Mouse (Mus musculus) embryonic facial prominence, embryonic 14.5 days (tissue): Measurements from ENCODE around the gene Rgs2. TPM values are rescaled to one million over a fixed set of nuclear protein-coding genes. Genes with fewer than 3 reads are reported as not detected.

Experiments used
- ATAC-seq: fragments of 200-750 bp; cut with Nextera tagmentation; 2 replicates; pipeline ENCODE4 v1.8.0; 2017; ENCODE audit warnings: low read depth, moderate number of reproducible peaks, moderate TSS enrichment
- DNase-seq: peaks from one replicate; pipeline ENCODE4 v3.0.0-alpha.2; 2015; ENCODE audit warnings: low spot score
- H3K27ac ChIP-seq: fragments of 300-500 bp; sonication (generic); replicated peaks from 2 replicates; pipeline ENCODE4 v1.5.1; 2014; ENCODE audit warnings: low read depth, mild to moderate bottlenecking, low read length, moderate library complexity
- H3K27me3 ChIP-seq: fragments of 300-500 bp; sonication (generic); replicated peaks from 2 replicates; pipeline ENCODE4 v1.6.1; 2014; ENCODE audit warnings: low read length; ENCODE audit not compliant: control insufficient read depth, insufficient read depth
- H3K36me3 ChIP-seq: fragments of 300-500 bp; sonication (generic); 2 replicates; pipeline ENCODE4 v1.6.1; 2014; ENCODE audit warnings: low read length, mixed read lengths; ENCODE audit not compliant: control insufficient read depth, insufficient read depth
- H3K4me1 ChIP-seq: fragments of 300-500 bp; sonication (generic); 2 replicates; pipeline ENCODE4 v1.6.1; 2014; ENCODE audit warnings: antibody characterized with exemption, low read length; ENCODE audit not compliant: control insufficient read depth, insufficient read depth
- H3K4me2 ChIP-seq: fragments of 300-500 bp; sonication (generic); 2 replicates; pipeline ENCODE4 v1.6.1; 2014; ENCODE audit warnings: low read depth, mild to moderate bottlenecking, low read length, moderate library complexity, mixed read lengths
- H3K4me3 ChIP-seq: fragments of 300-500 bp; sonication (generic); 2 replicates; pipeline ENCODE4 v1.5.1; 2014; ENCODE audit warnings: low read depth, mild to moderate bottlenecking, low read length
- H3K9ac ChIP-seq: fragments of 300-500 bp; sonication (generic); 2 replicates; pipeline ENCODE4 v1.6.1; 2014; ENCODE audit warnings: low read depth, mild to moderate bottlenecking, low read length, moderate library complexity, mixed read lengths
- H3K9me3 ChIP-seq: fragments of 300-500 bp; sonication (generic); 2 replicates; pipeline ENCODE4 v1.6.1; 2016; ENCODE audit warnings: low read length; ENCODE audit not compliant: control insufficient read depth
- WGBS: fragments of 180-500 bp; shearing (Covaris S2); extraction: QIAGEN DNeasy Blood & Tissue Kit; methylation state at CpG from one replicate; pipeline ENCODE4 v1.1.7; 2014; 5-methylcytosine and 5-hydroxymethylcytosine counted together
- polyA plus RNA-seq: library from polyadenylated mRNA; unstranded; fragments of >200 nt; fragmentation: Nextera tagmentation; extraction: Ambion mirVana; gene quantifications from 2 replicates; pipeline ENCODE4 v1.2.1, GENCODE M21; 2014

Gene Rgs2
- polyA plus RNA-seq, 1 experiment from 2014 or later: 49.2 TPM

DNA sequence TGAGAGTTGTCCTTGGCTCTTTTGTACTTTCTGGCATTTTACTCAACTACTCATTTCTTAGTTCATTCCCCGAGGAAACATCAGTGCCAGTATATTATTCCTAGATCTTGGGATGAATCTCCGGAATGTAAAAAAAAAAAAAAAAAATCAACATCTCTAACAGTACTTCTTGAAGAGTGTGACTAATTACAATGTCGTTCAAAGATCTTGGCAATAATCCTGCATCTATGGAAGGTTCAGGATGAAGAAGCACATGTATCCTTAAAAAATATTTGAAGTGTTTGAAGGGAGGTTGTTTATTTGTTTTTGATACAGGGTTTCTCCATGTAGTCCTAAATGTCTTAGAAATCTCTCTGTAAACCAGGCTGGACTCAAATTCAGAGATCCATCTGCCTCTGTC, 41.7 kb downstream of the Rgs2 start:
- DNase-seq (peak; percentile 30), ATAC-seq (no peak)
- H3K9me3 ChIP-seq: no peaks in the 10 kb centered on the region
- no peak overlapping the region for H3K27ac ChIP-seq
- H3K4me3 ChIP-seq: no peak overlapping the region
- H3K4me2 ChIP-seq: no peak overlapping the region
- H3K36me3 ChIP-seq: no peaks in the 10 kb centered on the region
- no peak overlapping the region for H3K9ac ChIP-seq
- no peaks in the 10 kb centered on the region for H3K4me1 ChIP-seq
- H3K27me3 ChIP-seq: no peaks in the 10 kb centered on the region
- WGBS: 64% methylated on average over 3 of the region's 3 CpGs

- no peak overlapping the region for H3K4me2 ChIP-seq
- no peak overlapping the region for H3K9ac ChIP-seq
- ATAC-seq (no peak), DNase-seq (no peak)
- H3K27me3 ChIP-seq: no peaks in the 10 kb centered on the region
- no peaks in the 10 kb centered on the region for H3K9me3 ChIP-seq
- H3K4me1 ChIP-seq: no peaks in the 10 kb centered on the region
- H3K27ac ChIP-seq: no peak overlapping the region
- WGBS: 93% methylated on average over 2 of the region's 2 CpGs
- no peak overlapping the region for H3K4me3 ChIP-seq
- no peaks in the 10 kb centered on the region for H3K36me3 ChIP-seq
Observed at GRCm38 (mm10) chr1:143960340-143960739, 43.6 kb downstream of the Rgs2 start.

DNA sequence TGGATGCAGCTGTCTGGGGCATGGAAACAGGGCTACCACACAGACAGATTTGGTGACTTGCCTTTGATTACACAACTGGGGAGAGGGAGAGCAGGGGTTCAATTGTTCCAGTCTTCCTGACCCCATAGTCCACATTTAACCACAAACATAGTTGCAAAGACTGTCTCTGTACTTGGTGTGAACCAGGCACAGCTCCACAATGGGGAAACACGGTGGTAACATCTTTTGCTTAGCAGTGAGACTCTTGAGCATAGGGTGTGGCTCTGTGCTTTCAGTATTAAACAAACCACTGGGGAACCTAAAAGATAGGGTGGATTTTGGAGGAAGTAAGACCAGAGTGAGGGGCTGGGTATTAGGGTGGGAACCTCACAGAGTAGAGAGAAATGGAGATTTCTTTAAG, 47.9 kb downstream of the Rgs2 start:
- WGBS: 75% methylated on average over 1 of the region's 1 CpGs

GRCm38 (mm10) chr1:143952841-143953240, 51.1 kb downstream of the Rgs2 start:
- Histone ChIP-seq H3K36me3 (no peaks in the 10 kb centered on the region), H3K9me3 (no peaks in the 10 kb centered on the region), H3K27ac (no peak overlapping the region), H3K27me3 (no peaks in the 10 kb centered on the region), H3K4me3 (no peak overlapping the region), H3K9ac (no peak overlapping the region), H3K4me2 (no peak overlapping the region), H3K4me1 (no peaks in the 10 kb centered on the region)
- DNase-seq: no peak
- ATAC-seq: no peak
- 63% methylated on average over 2 of the region's 2 CpGs for WGBS

More for the DNA sequence above, 47.9 kb downstream of the Rgs2 start:
- H3K36me3 ChIP-seq: no peaks in the 10 kb centered on the region
- DNase-seq: no peak
- H3K9me3 ChIP-seq: no peaks in the 10 kb centered on the region
- no peak overlapping the region for H3K27ac ChIP-seq
- H3K4me3 ChIP-seq: no peak overlapping the region
- no peak for ATAC-seq
- no peaks in the 10 kb centered on the region for H3K27me3 ChIP-seq
- H3K9ac ChIP-seq: no peak overlapping the region
- no peaks in the 10 kb centered on the region for H3K4me1 ChIP-seq
- no peak overlapping the region for H3K4me2 ChIP-seq

Other genes with a start within 250 kb of the Rgs2 start
- 17.4 and 19.4 TPM in 2 replicates for gene Trove2, start 227.1 kb downstream of the Rgs2 start, polyA plus RNA-seq
- 56.1 and 68.9 TPM in 2 replicates for gene Uchl5, start 226.9 kb downstream of the Rgs2 start, polyA plus RNA-seq
- 0.45 and 0.78 TPM in 2 replicates for gene Rgs13, start 173.2 kb upstream of the Rgs2 start, polyA plus RNA-seq
- gene Rgs1, start 245.1 kb upstream of the Rgs2 start, polyA plus RNA-seq: 0.50 TPM in 1 of 2 replicates, not detected in the other